Mouse (Mus musculus) right cerebral cortex, postnatal 10 days (tissue): ENCODE results near the gene Gm20661.

Source experiments
- DNase-seq, 2 experiments: peaks; one replicate each; pipeline ENCODE4 v3.0.0; 2021; ENCODE audit warnings: low spot score in 2 of 2

Gene Gm20661

GRCm38 (mm10) chr9:107982681-107983346 lies at the start of gene Gm20661:
Gene Gm20661 (plus strand): TSS chr9:107983058.
- peak; percentile 76 to 77 for DNase-seq

DNA sequence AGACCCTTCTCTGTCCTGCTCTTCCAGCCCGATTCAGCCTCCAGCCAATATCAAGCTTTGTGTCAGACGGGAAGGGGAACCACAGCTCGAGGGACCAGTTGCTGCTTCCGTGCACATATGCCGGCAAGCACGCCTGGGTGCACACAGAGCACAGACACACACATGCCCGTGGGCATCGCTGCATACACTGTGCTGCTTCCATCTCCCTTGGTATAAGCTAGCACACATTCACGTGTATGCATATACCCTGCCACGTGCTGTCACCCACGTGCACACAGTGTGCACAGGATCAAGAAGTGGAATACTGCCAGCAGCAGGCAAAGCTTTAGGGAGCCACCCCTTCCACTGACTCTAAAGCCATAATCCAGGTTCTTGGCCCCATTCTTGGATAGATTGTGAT lies 48.7 kb upstream of the Gm20661 start:
- DNase-seq, result peak; percentile 73 to 83

GRCm38 (mm10) chr9:107935374-107935773 lies 47.5 kb upstream of the Gm20661 start, which contains the start of gene Camkv:
Gene Camkv (plus strand): TSS chr9:107935674.
- DNase-seq, result no peak

DNA sequence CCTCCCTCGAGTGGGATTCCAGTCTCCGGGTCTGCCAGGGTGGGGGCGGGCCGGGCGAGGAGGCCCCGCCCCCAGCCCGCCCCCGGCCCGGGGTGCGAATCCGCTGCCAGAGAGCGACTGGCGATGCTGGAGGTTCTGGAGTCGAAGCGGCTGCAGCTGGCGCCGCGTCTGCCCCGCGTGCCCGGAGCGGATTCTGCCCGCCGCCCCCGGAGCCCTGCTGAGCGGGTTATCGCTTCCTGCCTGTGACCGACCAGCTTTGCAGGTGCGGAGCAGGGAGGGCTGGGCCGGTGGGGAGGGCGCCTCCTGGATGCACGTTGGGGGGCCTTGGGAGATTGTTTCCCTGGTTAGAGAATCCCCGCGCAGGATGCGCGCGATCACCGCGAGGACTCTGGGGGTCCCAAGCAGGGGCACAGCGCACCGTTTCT lies 47.1 kb upstream of the Gm20661 start:
- DNase-seq, result peak; percentile 73

DNA sequence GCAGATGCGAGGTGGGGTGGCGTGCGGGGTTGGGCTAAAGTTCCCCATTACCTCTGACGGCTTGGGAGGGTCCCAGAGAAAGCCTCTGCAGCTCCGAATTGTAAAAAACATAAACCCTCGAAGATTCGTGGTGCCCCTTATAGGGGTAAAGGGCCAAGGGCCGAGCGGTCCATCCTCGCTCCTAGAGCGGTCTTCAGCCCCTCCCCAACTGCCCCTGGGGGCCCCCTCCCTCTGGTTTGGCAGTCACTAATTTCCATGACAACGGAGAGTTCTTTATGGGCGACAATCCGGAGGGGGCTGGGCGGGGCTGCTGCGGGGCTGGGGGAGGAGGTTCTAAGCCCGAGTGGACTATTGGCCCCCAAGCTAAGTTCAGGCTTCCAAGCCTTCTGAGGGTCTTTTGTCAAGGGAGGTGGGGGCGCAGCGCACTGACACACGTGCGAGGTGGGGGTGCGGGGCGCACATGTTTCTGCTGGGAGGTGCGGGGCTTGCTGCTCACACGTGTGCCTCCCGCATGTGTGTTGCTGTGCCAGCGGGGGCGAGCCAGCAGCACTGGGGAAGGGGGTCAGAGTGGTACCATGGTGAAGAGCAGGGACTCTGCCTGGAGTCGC lies 46.5 kb upstream of the Gm20661 start:
- peak; percentile 84 to 85 for DNase-seq

DNA sequence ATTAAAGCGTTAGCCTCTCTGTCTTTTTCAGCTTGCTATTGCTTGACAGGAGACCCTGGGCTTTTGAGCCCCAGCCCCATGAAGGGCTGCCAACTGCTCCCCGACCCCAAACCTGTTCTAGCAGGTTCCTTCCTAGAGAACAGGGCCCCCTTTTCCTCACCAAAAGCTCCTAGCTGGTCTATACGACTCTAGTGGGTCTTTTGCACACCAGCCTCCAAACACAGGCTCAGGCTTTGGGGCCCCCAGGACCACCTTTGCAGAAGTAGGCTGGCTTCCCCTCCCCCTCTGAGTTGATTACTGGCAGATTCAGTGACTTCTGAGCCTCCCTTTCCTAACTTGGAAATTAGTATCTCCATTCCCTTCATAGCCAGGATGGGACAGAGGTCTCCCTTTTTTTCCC lies 46.0 kb upstream of the Gm20661 start:
- no peak for DNase-seq

GRCm38 (mm10) chr9:107947241-107948194 lies 35.3 kb upstream of the Gm20661 start:
- no peak for DNase-seq

DNA sequence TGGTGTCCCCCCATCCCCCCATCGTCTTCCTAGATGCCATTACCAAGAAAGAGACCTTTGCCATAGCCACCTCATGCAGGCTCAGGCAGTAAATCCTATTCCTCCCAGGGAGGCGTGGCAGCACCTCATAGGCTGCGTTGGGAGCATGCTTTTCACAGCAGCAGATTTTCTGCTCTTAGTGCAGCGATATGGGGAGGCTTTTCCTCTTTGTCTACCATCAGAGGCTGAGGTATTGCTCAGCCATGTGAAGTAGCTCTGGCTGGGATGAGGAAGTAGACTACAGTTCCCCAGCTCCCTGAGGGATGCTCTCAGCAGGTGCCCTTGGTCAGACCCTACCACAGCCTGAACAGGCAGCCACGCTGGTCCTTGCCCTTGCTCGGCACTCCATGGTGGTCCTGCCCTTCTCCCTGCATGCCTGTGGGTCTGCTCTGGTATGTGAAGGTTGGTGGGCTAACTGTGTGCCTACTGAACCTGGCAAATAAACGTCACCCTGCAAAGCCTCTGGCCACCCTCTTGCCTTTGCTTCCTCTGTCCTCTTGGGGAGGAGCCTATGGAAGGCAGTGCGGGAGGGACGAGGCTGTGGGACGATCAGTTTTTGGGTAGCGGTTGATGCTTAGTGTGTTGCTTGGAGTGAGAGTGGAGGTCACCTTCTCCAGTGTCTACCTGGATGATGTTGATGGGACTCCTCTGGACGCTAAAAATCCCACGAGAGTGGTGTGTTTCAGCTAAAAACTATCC lies 33.5 kb upstream of the Gm20661 start:
- DNase-seq, result no peak

DNA sequence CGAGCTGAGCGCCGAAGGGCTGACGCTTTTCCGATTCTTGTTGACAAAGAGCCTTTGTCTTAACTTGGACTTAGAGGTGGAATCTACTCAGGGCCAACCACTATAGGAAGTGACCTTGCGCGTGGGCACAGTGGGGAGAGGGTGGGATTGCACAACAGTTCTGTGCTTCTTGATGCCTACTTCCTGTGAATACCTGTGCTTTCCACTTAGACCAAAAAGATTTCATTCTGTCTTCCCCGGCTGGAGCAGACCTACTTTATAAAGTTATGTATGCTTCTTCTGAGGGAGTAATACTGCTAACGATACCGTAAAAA lies 33.0 kb upstream of the Gm20661 start, which contains the start of gene Traip:
TSS of gene Traip (plus strand) at position 215 of the 314 bp plus-strand sequence.
- DNase-seq, result no peak

- DNase-seq, result peak; percentile 96 to 97
Measured at GRCm38 (mm10) chr9:107950460-107951355, 32.1 kb upstream of the Gm20661 start.

GRCm38 (mm10) chr9:107955613-107956289 lies 27.1 kb upstream of the Gm20661 start:
- DNase-seq, result no peak

- no peak for DNase-seq
Measured at GRCm38 (mm10) chr9:107957141-107957540, 25.7 kb upstream of the Gm20661 start.

DNA sequence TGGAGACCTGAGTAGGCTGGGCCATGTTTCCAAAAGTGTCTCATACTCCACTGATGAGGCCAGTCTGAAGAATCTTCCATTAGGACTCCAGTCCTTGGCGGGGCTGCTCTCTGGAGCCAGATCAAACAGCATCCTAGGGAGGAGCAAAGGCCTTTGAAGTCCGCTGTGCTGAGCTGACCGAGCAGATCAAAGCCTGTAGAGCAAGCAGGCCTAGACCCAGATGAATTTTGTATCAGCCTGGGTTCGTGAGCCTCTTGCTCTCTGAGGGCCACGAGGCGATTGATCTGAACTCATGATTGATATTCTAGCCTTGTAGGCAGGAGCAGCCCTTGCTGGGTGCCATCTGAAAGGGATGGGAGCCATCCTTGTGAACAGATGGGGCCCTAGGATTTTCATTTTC lies 23.0 kb upstream of the Gm20661 start:
- no peak for DNase-seq

- no peak for DNase-seq
Measured at GRCm38 (mm10) chr9:107960928-107961327, 21.9 kb upstream of the Gm20661 start.

GRCm38 (mm10) chr9:107961351-107961762 lies 21.5 kb upstream of the Gm20661 start:
- peak; percentile 90 to 95 for DNase-seq

DNA sequence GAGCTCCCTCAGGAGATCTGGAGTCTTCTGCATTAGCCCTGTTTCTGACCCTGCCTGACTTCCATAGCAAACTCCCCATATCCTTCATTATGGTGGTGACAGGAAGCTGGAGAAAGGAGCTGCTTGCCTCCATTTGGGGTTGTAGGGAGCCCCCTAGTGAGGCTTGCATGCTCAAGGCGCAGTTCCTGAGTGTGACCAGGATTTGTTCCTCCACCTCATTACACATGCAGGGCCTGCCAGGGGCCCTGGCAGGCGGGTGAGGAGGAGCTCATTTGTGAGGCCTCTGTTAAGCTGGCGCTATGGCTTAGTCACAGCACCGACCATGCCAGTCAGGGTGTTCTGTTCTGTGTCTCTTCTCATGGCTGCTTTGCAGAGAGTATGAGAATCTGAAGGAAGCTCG lies 21.0 kb upstream of the Gm20661 start:
- peak; percentile 82 to 83 for DNase-seq

- no peak for DNase-seq
Measured at GRCm38 (mm10) chr9:107962916-107963315, 19.9 kb upstream of the Gm20661 start.

- peak; percentile 85 to 88 for DNase-seq
Measured at GRCm38 (mm10) chr9:107963700-107964099, 19.2 kb upstream of the Gm20661 start.

GRCm38 (mm10) chr9:107964681-107965080 lies 18.2 kb upstream of the Gm20661 start:
- no peak for DNase-seq

- no peak for DNase-seq
Measured at GRCm38 (mm10) chr9:107966676-107967075, 16.2 kb upstream of the Gm20661 start.
